Mouse (Mus musculus) Patski (cell line): ENCODE data around the gene Scn11a. TPM values are rescaled to one million over a fixed set of nuclear protein-coding genes. Genes with fewer than 3 reads are reported as not detected.
A peak's percentile ranks its signal among the peaks of the same experiment; 100 is the strongest.

Source experiments
- ATAC-seq: fragments of 100-300 bp; one replicate; pipeline ENCODE4 v1.8.0; 2021
- CTCF ChIA-PET: fragments of 350-600 bp; sonication (Branson Sonifier 250); formaldehyde crosslinking; loops from one replicate; lab custom pipeline; 2022; ENCODE audit warnings: inconsistent platforms; lab: Charles Lee
- POLR2A ChIA-PET: fragments of 350-600 bp; sonication (Branson Sonifier 250); formaldehyde crosslinking; loops from one replicate; lab custom pipeline; 2022; ENCODE audit warnings: antibody characterized with exemption, inconsistent platforms; lab: Charles Lee
- DNase-seq: peaks from one replicate; pipeline ENCODE4 v3.0.0-alpha.2; 2011; ENCODE audit warnings: low read depth, low spot score
- H3K27me3 ChIP-seq: fragments of 371-371 bp; one replicate; pipeline ENCODE4 v1.5.1; 2021
- CTCF ChIP-seq: fragments of 100-300 bp; IDR thresholded peaks from one replicate; pipeline ENCODE4 v1.5.1; 2021
- in situ Hi-C: fragments of 300-500 bp; cut with MboI; formaldehyde crosslinking; loops from 3 replicates; pipeline ENCODE4 v1.11.1; 2018; ENCODE audit warnings: low pct_unique_long_range_greater_than_20kb, mixed read lengths
- polyA plus RNA-seq: library from polyadenylated mRNA; unstranded; gene quantifications from one replicate; pipeline ENCODE4 v1.2.3, GENCODE M21; 2021

Gene Scn11a
- polyA plus RNA-seq, 1 experiment from 2014 or later, result not detected

GRCm38 (mm10) chr9:119842091-119842490 lies 16.8 kb upstream of the Scn11a start:
- in situ Hi-C loops, result no loop called here
- CTCF ChIA-PET, result no interaction called here
- POLR2A ChIA-PET, result interaction anchor here (0.6 kb wide), 2 partner anchors 47 to 1011 kb away, joined by 3 to 6 read pairs; no protein-coding TSS in a partner anchor
- no peak for DNase-seq
- no peaks in the 10 kb centered on the region for H3K27me3 ChIP-seq
- TF ChIP-seq CTCF, result no peak
- no peak for ATAC-seq

- POLR2A ChIA-PET, result no interaction called here
- in situ Hi-C loops, result no loop called here
- TF ChIP-seq CTCF, result no peak
- no peak for DNase-seq
- CTCF ChIA-PET, result no interaction called here
- no peaks in the 10 kb centered on the region for H3K27me3 ChIP-seq
- ATAC-seq, result no peak
Observed at GRCm38 (mm10) chr9:119841159-119841558, 15.9 kb upstream of the Scn11a start.

GRCm38 (mm10) chr9:119835581-119836125 lies 10.4 kb upstream of the Scn11a start:
- H3K27me3 ChIP-seq, result no peaks in the 10 kb centered on the region
- CTCF ChIA-PET, result interaction anchor here (1.0 kb wide), 1 partner anchor 47 kb away, joined by 3 read pairs; no protein-coding TSS in a partner anchor
- POLR2A ChIA-PET, result no interaction called here
- no peak for TF ChIP-seq CTCF
- ATAC-seq, result no peak
- no peak for DNase-seq
- in situ Hi-C loops, result no loop called here

- ChIA-PET POLR2A (no interaction called here), CTCF (interaction anchor here (1.2 kb wide), 1 partner anchor 22 kb away, joined by 3 read pairs; no protein-coding TSS in a partner anchor)
- H3K27me3 ChIP-seq, result peaks cover 17% of the 10 kb centered on the region
- DNase-seq (no peak), ATAC-seq (no peak)
- in situ Hi-C loops, result no loop called here
- no peak for TF ChIP-seq CTCF
Observed at GRCm38 (mm10) chr9:119831001-119831400, 5.7 kb upstream of the Scn11a start.

- DNase-seq, result no peak
Observed at GRCm38 (mm10) chr9:119823722-119824121, 1.5 kb downstream of the Scn11a start.

GRCm38 (mm10) chr9:119813631-119814030 lies 11.6 kb downstream of the Scn11a start:
- in situ Hi-C loops, result no loop called here
- ATAC-seq, result no peak
- TF ChIP-seq CTCF, result peak; percentile 36
- DNase-seq, result no peak
- CTCF ChIA-PET, result no interaction called here
- peaks cover 12% of the 10 kb centered on the region for H3K27me3 ChIP-seq
- POLR2A ChIA-PET, result no interaction called here

More at GRCm38 (mm10) chr9:119823722-119824121, 1.5 kb downstream of the Scn11a start:
- no peak for ATAC-seq
- ChIA-PET POLR2A (no interaction called here), CTCF (interaction anchor here (1.1 kb wide), 1 partner anchor 9 kb away, joined by 3 read pairs; no protein-coding TSS in a partner anchor)
- in situ Hi-C loops, result no loop called here
- no peak for TF ChIP-seq CTCF
- peaks cover 13% of the 10 kb centered on the region for H3K27me3 ChIP-seq

GRCm38 (mm10) chr9:119806491-119806890 lies 18.8 kb downstream of the Scn11a start:
- no peak for DNase-seq
- ChIA-PET CTCF (interaction anchor here (0.7 to 1.5 kb wide), 2 partner anchors 9 to 27 kb away, joined by 3 read pairs; no protein-coding TSS in a partner anchor), POLR2A (no interaction called here)
- peak; percentile 62 for TF ChIP-seq CTCF
- no peak for ATAC-seq
- in situ Hi-C loops, result no loop called here
- peaks cover 24% of the 10 kb centered on the region for H3K27me3 ChIP-seq

GRCm38 (mm10) chr9:119804501-119804847 lies 20.8 kb downstream of the Scn11a start:
- DNase-seq (no peak), ATAC-seq (no peak)
- POLR2A ChIA-PET, result no interaction called here
- TF ChIP-seq CTCF, result no peak
- in situ Hi-C loops, result no loop called here
- peaks cover 27% of the 10 kb centered on the region for H3K27me3 ChIP-seq
- CTCF ChIA-PET, result no interaction called here

GRCm38 (mm10) chr9:119803845-119804500 lies 21.3 kb downstream of the Scn11a start:
- in situ Hi-C loops, result no loop called here
- TF ChIP-seq CTCF, result no peak
- peaks cover 27% of the 10 kb centered on the region for H3K27me3 ChIP-seq
- DNase-seq (no peak), ATAC-seq (no peak)
- ChIA-PET POLR2A (no interaction called here), CTCF (no interaction called here)

- POLR2A ChIA-PET, result no interaction called here
- DNase-seq, result no peak
- peaks cover 26% of the 10 kb centered on the region for H3K27me3 ChIP-seq
- no peak for ATAC-seq
- TF ChIP-seq CTCF, result no peak
- CTCF ChIA-PET, result no interaction called here
- in situ Hi-C loops, result no loop called here
Observed at GRCm38 (mm10) chr9:119803169-119803827, 22.0 kb downstream of the Scn11a start.

GRCm38 (mm10) chr9:119801460-119801859 lies 23.8 kb downstream of the Scn11a start:
- ATAC-seq, result no peak
- CTCF ChIA-PET, result no interaction called here
- H3K27me3 ChIP-seq, result peaks cover 34% of the 10 kb centered on the region
- no peak for DNase-seq
- POLR2A ChIA-PET, result no interaction called here
- in situ Hi-C loops, result no loop called here
- TF ChIP-seq CTCF, result no peak
